Mouse (Mus musculus): ENCODE measurements at regions not wholly inside any gene's neighbourhood (a gene's known extent, or its start where the extent isn't known, plus 50 kb on each side); places are given as distances from the start of the nearest gene placed in this dataset.

GRCm38 (mm10) chr6:13006596-13006995 lies 63.0 kb upstream of the Tmem106b start:
- ATAC-seq (ENCODE audit: insufficient read depth, low FRiP score): no peak
- no peak overlapping the region for H3K4me3 ChIP-seq (replicated peaks; ENCODE audit: low read length)
- H3K9ac ChIP-seq (ENCODE audit: low read length): no peak overlapping the region
- H3K4me1 ChIP-seq (ENCODE audit: control insufficient read depth, insufficient read depth, low read length): no peaks in the 10 kb centered on the region
- H3K27me3 ChIP-seq (ENCODE audit: control insufficient read depth, insufficient read depth, low read length): no peaks in the 10 kb centered on the region
- H3K9me3 ChIP-seq (replicated peaks; ENCODE audit: control insufficient read depth, low read length): no peaks in the 10 kb centered on the region
- H3K27ac ChIP-seq (ENCODE audit: low read length): no peak overlapping the region
- H3K36me3 ChIP-seq (ENCODE audit: control insufficient read depth, insufficient read depth, low read length): no peaks in the 10 kb centered on the region
- H3K4me2 ChIP-seq (ENCODE audit: low read depth, low read length): no peak overlapping the region

- no peak overlapping the region for H3K9ac ChIP-seq (ENCODE audit: low read length)
- WGBS: 82% methylated on average over 2 of the region's 2 CpGs
Measured at GRCm38 (mm10) chr6:12994701-12995100, 74.9 kb upstream of the Tmem106b start.

GRCm38 (mm10) chr6:12993772-12994171 lies 75.8 kb upstream of the Tmem106b start:
- no peak for ATAC-seq (ENCODE audit: insufficient read depth, low FRiP score)
- 76% methylated on average over 2 of the region's 2 CpGs for WGBS
- H3K4me3 ChIP-seq (replicated peaks; ENCODE audit: low read length): no peak overlapping the region
- H3K9ac ChIP-seq (ENCODE audit: low read length): no peak overlapping the region
- no peaks in the 10 kb centered on the region for H3K36me3 ChIP-seq (ENCODE audit: control insufficient read depth, insufficient read depth, low read length)
- H3K27ac ChIP-seq (ENCODE audit: low read length): no peak overlapping the region
- no peak overlapping the region for H3K4me2 ChIP-seq (ENCODE audit: low read depth, low read length)
- no peaks in the 10 kb centered on the region for H3K4me1 ChIP-seq (ENCODE audit: control insufficient read depth, insufficient read depth, low read length)
- H3K9me3 ChIP-seq (replicated peaks; ENCODE audit: control insufficient read depth, low read length): no peaks in the 10 kb centered on the region
- no peaks in the 10 kb centered on the region for H3K27me3 ChIP-seq (ENCODE audit: control insufficient read depth, insufficient read depth, low read length)

More at GRCm38 (mm10) chr6:12994701-12995100, 74.9 kb upstream of the Tmem106b start:
- H3K27me3 ChIP-seq (ENCODE audit: control insufficient read depth, insufficient read depth, low read length): no peaks in the 10 kb centered on the region
- no peaks in the 10 kb centered on the region for H3K4me1 ChIP-seq (ENCODE audit: control insufficient read depth, insufficient read depth, low read length)
- H3K4me3 ChIP-seq (replicated peaks; ENCODE audit: low read length): no peak overlapping the region
- no peak overlapping the region for H3K27ac ChIP-seq (ENCODE audit: low read length)
- H3K36me3 ChIP-seq (ENCODE audit: control insufficient read depth, insufficient read depth, low read length): no peaks in the 10 kb centered on the region
- ATAC-seq (ENCODE audit: insufficient read depth, low FRiP score): no peak
- no peaks in the 10 kb centered on the region for H3K9me3 ChIP-seq (replicated peaks; ENCODE audit: control insufficient read depth, low read length)
- H3K4me2 ChIP-seq (ENCODE audit: low read depth, low read length): no peak overlapping the region

- H3K4me1 ChIP-seq (ENCODE audit: control insufficient read depth, insufficient read depth, low read length): no peaks in the 10 kb centered on the region
- H3K4me2 ChIP-seq (ENCODE audit: low read depth, low read length): no peak overlapping the region
- no peak overlapping the region for H3K4me3 ChIP-seq (replicated peaks; ENCODE audit: low read length)
- no peak overlapping the region for H3K27ac ChIP-seq (ENCODE audit: low read length)
- 88% methylated on average over 1 of the region's 1 CpGs for WGBS
- ATAC-seq (ENCODE audit: insufficient read depth, low FRiP score): no peak
- H3K36me3 ChIP-seq (ENCODE audit: control insufficient read depth, insufficient read depth, low read length): no peaks in the 10 kb centered on the region
- no peaks in the 10 kb centered on the region for H3K27me3 ChIP-seq (ENCODE audit: control insufficient read depth, insufficient read depth, low read length)
- no peak overlapping the region for H3K9ac ChIP-seq (ENCODE audit: low read length)
- no peaks in the 10 kb centered on the region for H3K9me3 ChIP-seq (replicated peaks; ENCODE audit: control insufficient read depth, low read length)
Measured at GRCm38 (mm10) chr6:12977184-12977897, 92.2 kb upstream of the Tmem106b start.

- Histone ChIP-seq H3K36me3 (ENCODE audit: control insufficient read depth, insufficient read depth, low read length) (no peaks in the 10 kb centered on the region), H3K27me3 (ENCODE audit: control insufficient read depth, insufficient read depth, low read length) (no peaks in the 10 kb centered on the region), H3K4me3 (replicated peaks; ENCODE audit: low read length) (no peak overlapping the region), H3K4me2 (ENCODE audit: low read depth, low read length) (no peak overlapping the region), H3K9me3 (replicated peaks; ENCODE audit: control insufficient read depth, low read length) (no peaks in the 10 kb centered on the region), H3K27ac (ENCODE audit: low read length) (no peak overlapping the region), H3K4me1 (ENCODE audit: control insufficient read depth, insufficient read depth, low read length) (no peaks in the 10 kb centered on the region), H3K9ac (ENCODE audit: low read length) (no peak overlapping the region)
- WGBS: 52% methylated on average over 1 of the region's 1 CpGs
- no peak for ATAC-seq (ENCODE audit: insufficient read depth, low FRiP score)
Measured at GRCm38 (mm10) chr6:12971604-12972003, 98.0 kb upstream of the Tmem106b start.

GRCm38 (mm10) chr6:12967291-12967690 lies 102.3 kb upstream of the Tmem106b start:
- Histone ChIP-seq H3K4me3 (replicated peaks; ENCODE audit: low read length) (no peak overlapping the region), H3K9ac (ENCODE audit: low read length) (no peak overlapping the region), H3K36me3 (ENCODE audit: control insufficient read depth, insufficient read depth, low read length) (no peaks in the 10 kb centered on the region), H3K4me1 (ENCODE audit: control insufficient read depth, insufficient read depth, low read length) (no peaks in the 10 kb centered on the region), H3K9me3 (replicated peaks; ENCODE audit: control insufficient read depth, low read length) (no peaks in the 10 kb centered on the region), H3K4me2 (ENCODE audit: low read depth, low read length) (no peak overlapping the region), H3K27ac (ENCODE audit: low read length) (no peak overlapping the region), H3K27me3 (ENCODE audit: control insufficient read depth, insufficient read depth, low read length) (no peaks in the 10 kb centered on the region)
- ATAC-seq (ENCODE audit: insufficient read depth, low FRiP score): no peak
- 79% methylated on average over 2 of the region's 2 CpGs for WGBS

GRCm38 (mm10) chr6:12957797-12958196 lies 111.8 kb upstream of the Tmem106b start:
- ATAC-seq (ENCODE audit: insufficient read depth, low FRiP score): no peak

GRCm38 (mm10) chr6:12911610-12912009 lies 157.9 kb upstream of the Tmem106b start:
- Histone ChIP-seq H3K27ac (ENCODE audit: low read length) (no peak overlapping the region), H3K36me3 (ENCODE audit: control insufficient read depth, insufficient read depth, low read length) (no peaks in the 10 kb centered on the region), H3K4me3 (replicated peaks; ENCODE audit: low read length) (no peak overlapping the region), H3K9me3 (replicated peaks; ENCODE audit: control insufficient read depth, low read length) (no peaks in the 10 kb centered on the region), H3K27me3 (ENCODE audit: control insufficient read depth, insufficient read depth, low read length) (no peaks in the 10 kb centered on the region), H3K4me2 (ENCODE audit: low read depth, low read length) (no peak overlapping the region), H3K4me1 (ENCODE audit: control insufficient read depth, insufficient read depth, low read length) (no peaks in the 10 kb centered on the region), H3K9ac (ENCODE audit: low read length) (no peak overlapping the region)
- 63% methylated on average over 3 of the region's 3 CpGs for WGBS
- no peak for ATAC-seq (ENCODE audit: insufficient read depth, low FRiP score)

More at GRCm38 (mm10) chr6:12957797-12958196, 111.8 kb upstream of the Tmem106b start:
- Histone ChIP-seq H3K36me3 (ENCODE audit: control insufficient read depth, insufficient read depth, low read length) (no peaks in the 10 kb centered on the region), H3K4me3 (replicated peaks; ENCODE audit: low read length) (no peak overlapping the region), H3K4me2 (ENCODE audit: low read depth, low read length) (no peak overlapping the region), H3K9ac (ENCODE audit: low read length) (no peak overlapping the region), H3K9me3 (replicated peaks; ENCODE audit: control insufficient read depth, low read length) (no peaks in the 10 kb centered on the region), H3K27me3 (ENCODE audit: control insufficient read depth, insufficient read depth, low read length) (no peaks in the 10 kb centered on the region), H3K4me1 (ENCODE audit: control insufficient read depth, insufficient read depth, low read length) (no peaks in the 10 kb centered on the region), H3K27ac (ENCODE audit: low read length) (no peak overlapping the region)
- WGBS: 74% methylated on average over 6 of the region's 6 CpGs

GRCm38 (mm10) chr6:12892929-12893328 lies 143.7 kb upstream of the Thsd7a start:
- WGBS: 63% methylated on average over 5 of the region's 5 CpGs
- ATAC-seq (ENCODE audit: insufficient read depth, low FRiP score): no peak
- Histone ChIP-seq H3K27ac (ENCODE audit: low read length) (no peak overlapping the region), H3K4me3 (replicated peaks; ENCODE audit: low read length) (no peak overlapping the region), H3K9ac (ENCODE audit: low read length) (no peak overlapping the region), H3K4me1 (ENCODE audit: control insufficient read depth, insufficient read depth, low read length) (no peaks in the 10 kb centered on the region), H3K27me3 (ENCODE audit: control insufficient read depth, insufficient read depth, low read length) (no peaks in the 10 kb centered on the region), H3K9me3 (replicated peaks; ENCODE audit: control insufficient read depth, low read length) (no peaks in the 10 kb centered on the region), H3K36me3 (ENCODE audit: control insufficient read depth, insufficient read depth, low read length) (no peaks in the 10 kb centered on the region), H3K4me2 (ENCODE audit: low read depth, low read length) (no peak overlapping the region)

All from stomach, embryonic 16.5 days (tissue).